Mouse (Mus musculus): Measurements from ENCODE around the gene Cbl. TPM values are rescaled to one million over a fixed set of nuclear protein-coding genes. Genes with fewer than 3 reads are reported as not detected.
A peak's percentile ranks its signal among the peaks of the same experiment; 100 is the strongest.
"Not testable (repeated sequence)": the region's sequence is repeated elsewhere in the genome, so short reads cannot be mapped to it uniquely, and the experiment has no call there.

Cbl gene
- polyA plus RNA-seq, 1 experiment from 2014 or later: 10.9 TPM

DNA sequence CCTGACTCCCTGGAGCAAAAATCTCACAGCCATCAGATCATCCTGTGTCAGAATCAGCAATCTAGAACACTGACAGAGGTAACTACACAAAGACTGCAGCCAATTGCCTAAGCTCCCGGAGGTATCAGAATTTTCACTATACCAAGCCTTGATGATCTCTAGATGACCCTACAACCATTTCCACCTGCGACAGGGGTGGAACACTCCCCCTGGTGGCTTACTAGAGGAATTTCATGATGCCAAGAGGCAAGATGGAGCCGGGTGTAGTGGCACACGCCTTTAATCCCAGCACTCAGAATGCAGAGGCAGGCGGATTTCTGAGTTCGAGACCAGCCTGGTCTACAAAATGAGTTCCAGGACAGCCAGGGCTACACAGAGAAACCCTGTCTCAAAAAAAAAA lies 109.5 kb downstream of the Cbl start:
- H3K36me3 ChIP-seq (ENCODE audit: control insufficient read depth, insufficient read depth, low read length): no peaks in the 10 kb centered on the region
- no peak overlapping the region for H3K27ac ChIP-seq (ENCODE audit: low read length)
- no peaks in the 10 kb centered on the region for H3K9me3 ChIP-seq (ENCODE audit: control insufficient read depth, low read length)
- 78% methylated on average over 6 of the region's 6 CpGs for WGBS
- ATAC-seq: no peak
- H3K4me1 ChIP-seq (ENCODE audit: control insufficient read depth, insufficient read depth, low read length): peaks cover 11% of the 10 kb centered on the region
- no peaks in the 10 kb centered on the region for H3K27me3 ChIP-seq (replicated peaks; ENCODE audit: control insufficient read depth, insufficient read depth, low read length)
- no peak overlapping the region for H3K4me3 ChIP-seq (ENCODE audit: low read length)
- no peak overlapping the region for H3K9ac ChIP-seq (ENCODE audit: low read depth, low read length)
- no peak overlapping the region for H3K4me2 ChIP-seq (ENCODE audit: low read depth, low read length)

DNA sequence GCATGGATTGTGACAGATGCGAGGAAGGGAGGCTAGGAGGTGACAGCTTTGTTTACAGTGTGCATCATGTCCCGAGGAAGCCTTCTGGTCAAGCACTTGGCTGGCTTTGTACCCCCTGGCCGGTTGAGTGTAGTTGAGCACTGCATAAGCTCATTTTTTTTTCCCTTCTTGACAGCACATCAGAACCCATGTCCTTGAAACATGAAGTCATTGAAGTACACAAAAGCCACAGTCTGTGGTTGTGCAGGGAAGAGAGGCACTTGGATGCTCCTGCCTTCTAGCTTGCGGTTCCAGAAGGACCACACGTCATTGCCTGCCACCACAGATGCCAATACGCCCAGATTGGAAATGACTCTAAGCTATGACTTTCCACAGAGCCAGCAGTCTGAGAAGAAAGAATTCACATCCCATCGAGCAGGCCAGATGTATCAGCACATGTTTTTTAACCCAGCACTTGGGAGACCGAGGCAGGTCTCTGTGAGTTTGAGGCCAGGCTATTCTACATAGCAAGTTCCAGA lies 113.8 kb downstream of the Cbl start:
- no peaks in the 10 kb centered on the region for H3K9me3 ChIP-seq (ENCODE audit: control insufficient read depth, low read length)
- no peak overlapping the region for H3K4me2 ChIP-seq (ENCODE audit: low read depth, low read length)
- no peaks in the 10 kb centered on the region for H3K27me3 ChIP-seq (replicated peaks; ENCODE audit: control insufficient read depth, insufficient read depth, low read length)
- ATAC-seq: no peak
- no peak overlapping the region for H3K4me3 ChIP-seq (ENCODE audit: low read length)
- H3K4me1 ChIP-seq (ENCODE audit: control insufficient read depth, insufficient read depth, low read length): no peaks in the 10 kb centered on the region
- 63% methylated on average over 8 of the region's 8 CpGs for WGBS
- H3K36me3 ChIP-seq (ENCODE audit: control insufficient read depth, insufficient read depth, low read length): no peaks in the 10 kb centered on the region
- no peak overlapping the region for H3K9ac ChIP-seq (ENCODE audit: low read depth, low read length)
- H3K27ac ChIP-seq (ENCODE audit: low read length): no peak overlapping the region

DNA sequence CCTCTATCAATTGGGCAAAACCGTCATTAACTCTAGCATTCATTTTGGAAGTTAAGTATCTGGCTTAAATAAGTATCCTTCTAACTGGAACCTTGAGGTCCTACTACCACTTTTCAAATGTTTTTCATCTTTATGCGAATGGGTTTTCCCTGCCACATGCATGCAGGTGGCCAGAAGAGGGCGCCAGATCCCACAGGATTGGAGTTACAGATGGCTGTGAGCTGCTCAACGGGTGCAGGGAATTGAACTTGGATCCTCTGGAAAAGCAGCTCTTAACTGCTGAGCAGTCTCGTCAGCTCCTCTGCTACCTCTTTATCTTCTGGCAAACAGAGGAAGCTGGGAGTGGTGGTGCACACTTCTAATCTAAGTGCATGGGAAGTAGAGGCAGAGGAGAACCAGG lies 114.8 kb downstream of the Cbl start:
- 55% methylated on average over 5 of the region's 5 CpGs for WGBS
- no peak overlapping the region for H3K4me3 ChIP-seq (ENCODE audit: low read length)
- H3K36me3 ChIP-seq (ENCODE audit: control insufficient read depth, insufficient read depth, low read length): no peaks in the 10 kb centered on the region
- no peak overlapping the region for H3K4me2 ChIP-seq (ENCODE audit: low read depth, low read length)
- H3K9me3 ChIP-seq (ENCODE audit: control insufficient read depth, low read length): no peaks in the 10 kb centered on the region
- H3K9ac ChIP-seq (ENCODE audit: low read depth, low read length): no peak overlapping the region
- no peaks in the 10 kb centered on the region; the same call in 1 of the 2 replicates for H3K4me1 ChIP-seq (ENCODE audit: control insufficient read depth, insufficient read depth, low read length)
- no peak overlapping the region for H3K27ac ChIP-seq (ENCODE audit: low read length)
- no peak for ATAC-seq
- H3K27me3 ChIP-seq (replicated peaks; ENCODE audit: control insufficient read depth, insufficient read depth, low read length): no peaks in the 10 kb centered on the region

GRCm38 (mm10) chr9:44116182-44116581 lies 117.7 kb downstream of the Cbl start:
- Histone ChIP-seq H3K4me2 (ENCODE audit: low read depth, low read length) (no peak overlapping the region), H3K9me3 (ENCODE audit: control insufficient read depth, low read length) (no peaks in the 10 kb centered on the region), H3K27me3 (replicated peaks; ENCODE audit: control insufficient read depth, insufficient read depth, low read length) (no peaks in the 10 kb centered on the region), H3K4me1 (ENCODE audit: control insufficient read depth, insufficient read depth, low read length) (no peaks in the 10 kb centered on the region; the same call in 1 of the 2 replicates), H3K4me3 (ENCODE audit: low read length) (no peak overlapping the region), H3K27ac (ENCODE audit: low read length) (no peak overlapping the region), H3K9ac (ENCODE audit: low read depth, low read length) (no peak overlapping the region), H3K36me3 (ENCODE audit: control insufficient read depth, insufficient read depth, low read length) (no peaks in the 10 kb centered on the region)
- no peak for ATAC-seq
- WGBS: 90% methylated on average over 4 of the region's 4 CpGs

DNA sequence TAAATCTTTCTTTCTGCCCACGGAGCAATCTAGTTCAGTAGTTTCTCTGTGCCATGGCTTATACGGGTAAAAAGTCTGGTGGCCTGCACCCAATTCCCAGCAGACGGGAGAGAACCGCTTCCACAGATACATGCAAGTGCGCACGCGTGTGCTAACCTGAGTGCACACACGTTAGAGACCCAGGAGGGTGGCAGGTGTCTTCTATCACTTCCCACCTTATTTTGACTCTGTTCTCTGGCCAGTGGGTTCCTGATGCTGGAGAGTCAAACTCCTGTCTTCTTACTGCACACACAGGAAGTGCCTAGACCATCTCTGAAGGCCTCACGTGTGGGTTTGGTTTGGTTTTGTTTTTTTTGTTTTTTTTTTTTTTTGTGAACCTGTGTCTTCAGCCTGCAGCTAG lies 118.2 kb downstream of the Cbl start:
- H3K9ac ChIP-seq (ENCODE audit: low read depth, low read length): no peak overlapping the region
- H3K27ac ChIP-seq (ENCODE audit: low read length): no peak overlapping the region
- 88% methylated on average over 9 of the region's 9 CpGs for WGBS
- no peak for ATAC-seq
- H3K4me3 ChIP-seq (ENCODE audit: low read length): no peak overlapping the region
- no peak overlapping the region for H3K4me2 ChIP-seq (ENCODE audit: low read depth, low read length)
- H3K27me3 ChIP-seq (replicated peaks; ENCODE audit: control insufficient read depth, insufficient read depth, low read length): no peaks in the 10 kb centered on the region
- H3K9me3 ChIP-seq (ENCODE audit: control insufficient read depth, low read length): no peaks in the 10 kb centered on the region
- H3K4me1 ChIP-seq (ENCODE audit: control insufficient read depth, insufficient read depth, low read length): peaks cover 1% of the 10 kb centered on the region; the same call in 1 of the 2 replicates
- no peaks in the 10 kb centered on the region for H3K36me3 ChIP-seq (ENCODE audit: control insufficient read depth, insufficient read depth, low read length)

DNA sequence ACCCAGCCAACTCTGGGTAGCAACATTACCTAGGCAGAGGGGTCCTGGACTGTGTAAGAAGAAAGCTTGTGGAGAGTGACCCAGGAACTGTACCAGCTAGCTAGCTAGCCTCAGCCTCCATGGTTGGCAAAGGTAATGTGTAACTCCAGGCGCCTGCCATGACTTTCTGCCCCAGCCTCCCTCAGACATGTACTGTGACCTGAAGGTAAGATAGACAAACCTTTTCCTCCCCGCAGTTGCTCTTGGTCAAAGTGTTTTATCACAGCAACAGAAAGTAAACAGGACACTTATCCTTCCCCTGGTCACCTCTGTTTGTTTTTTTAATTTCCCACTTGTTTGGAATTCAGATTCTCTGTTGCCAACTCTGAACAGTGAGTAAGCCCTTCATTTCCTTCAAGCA lies 119.4 kb downstream of the Cbl start:
- H3K9me3 ChIP-seq (ENCODE audit: control insufficient read depth, low read length): no peaks in the 10 kb centered on the region
- H3K4me1 ChIP-seq (ENCODE audit: control insufficient read depth, insufficient read depth, low read length): peaks cover 13% of the 10 kb centered on the region
- no peak overlapping the region for H3K4me2 ChIP-seq (ENCODE audit: low read depth, low read length)
- no peak overlapping the region for H3K9ac ChIP-seq (ENCODE audit: low read depth, low read length)
- H3K27me3 ChIP-seq (replicated peaks; ENCODE audit: control insufficient read depth, insufficient read depth, low read length): no peaks in the 10 kb centered on the region
- H3K36me3 ChIP-seq (ENCODE audit: control insufficient read depth, insufficient read depth, low read length): no peaks in the 10 kb centered on the region
- H3K27ac ChIP-seq (ENCODE audit: low read length): no peak overlapping the region
- no peak for ATAC-seq
- WGBS: 58% methylated on average over 2 of the region's 2 CpGs
- H3K4me3 ChIP-seq (ENCODE audit: low read length): no peak overlapping the region

DNA sequence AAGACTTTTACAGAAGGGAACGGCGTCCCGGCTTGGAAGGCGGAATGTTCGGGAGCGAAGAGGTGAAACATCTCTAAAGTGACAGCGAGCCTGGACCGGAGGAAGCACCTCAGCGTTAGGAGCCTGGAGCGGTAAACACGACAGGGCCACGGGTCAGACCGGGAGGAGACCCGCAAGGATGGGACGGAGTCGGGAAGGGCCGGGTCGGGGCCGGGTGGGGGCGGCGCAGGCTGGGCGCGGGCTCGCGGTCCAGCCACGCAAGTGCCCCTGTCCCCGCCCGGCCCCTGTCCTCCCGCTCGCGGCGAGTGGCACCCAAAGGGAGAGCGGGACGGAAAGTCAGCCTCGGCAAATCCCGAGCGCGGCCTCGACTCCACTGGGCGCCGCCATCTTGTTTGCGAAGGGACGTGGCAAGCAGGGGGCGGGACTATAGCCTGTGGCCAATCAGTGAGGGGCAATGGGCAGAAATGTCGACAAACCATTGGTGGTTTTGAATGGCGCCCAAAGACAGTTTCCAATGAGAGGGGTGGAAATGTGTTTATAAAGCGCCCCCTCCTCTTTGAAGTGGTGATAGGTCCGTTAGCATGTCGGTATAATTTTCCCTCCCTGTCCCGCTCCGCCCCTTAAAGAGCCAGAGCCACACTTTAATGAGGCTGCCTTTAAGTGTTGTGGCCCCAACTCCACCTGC lies 120.6 kb downstream of the Cbl start, which contains the start of the genes Gm49380 and Rnf26:
Gene Gm49380, minus strand, starts transcription at position 396 of the 685 bp plus-strand sequence.
Gene Rnf26, minus strand, starts transcription at position 413 of the 685 bp plus-strand sequence.
- H3K4me2 ChIP-seq (ENCODE audit: low read depth, low read length): peak within 1 kb of the TSS; percentile 50
- under 1% methylated on average over 49 of the region's 51 CpGs for WGBS
- peak within 1 kb of the TSS; percentile 80 for H3K4me3 ChIP-seq (ENCODE audit: low read length)
- H3K9me3 ChIP-seq (ENCODE audit: control insufficient read depth, low read length): no peaks in the 10 kb centered on the region
- H3K27me3 ChIP-seq (replicated peaks; ENCODE audit: control insufficient read depth, insufficient read depth, low read length): no peaks in the 10 kb centered on the region
- peak; percentile 97 for ATAC-seq
- peak within 1 kb of the TSS; percentile 84 for H3K9ac ChIP-seq (ENCODE audit: low read depth, low read length)
- peaks cover 22% of the 10 kb centered on the region for H3K4me1 ChIP-seq (ENCODE audit: control insufficient read depth, insufficient read depth, low read length)
- H3K27ac ChIP-seq (ENCODE audit: low read length): peak within 1 kb of the TSS; percentile 74
- no peaks in the 10 kb centered on the region for H3K36me3 ChIP-seq (ENCODE audit: control insufficient read depth, insufficient read depth, low read length)

GRCm38 (mm10) chr9:44111909-44112308 lies 121.9 kb downstream of the Cbl start:
- H3K9ac ChIP-seq (ENCODE audit: low read depth, low read length); H3K36me3 ChIP-seq (ENCODE audit: control insufficient read depth, insufficient read depth, low read length); H3K9me3 ChIP-seq (ENCODE audit: control insufficient read depth, low read length); H3K27ac ChIP-seq (ENCODE audit: low read length); ATAC-seq; H3K27me3 ChIP-seq (replicated peaks; ENCODE audit: control insufficient read depth, insufficient read depth, low read length): not testable (repeated sequence)
- peaks cover 35% of the 10 kb centered on the region for H3K4me1 ChIP-seq (ENCODE audit: control insufficient read depth, insufficient read depth, low read length)
- H3K4me2 ChIP-seq (ENCODE audit: low read depth, low read length): peak overlapping the region; percentile 50
- peak overlapping the region; percentile 80; the same call in 1 of the 2 replicates for H3K4me3 ChIP-seq (ENCODE audit: low read length)
- WGBS: 47% methylated on average over 10 of the region's 12 CpGs

DNA sequence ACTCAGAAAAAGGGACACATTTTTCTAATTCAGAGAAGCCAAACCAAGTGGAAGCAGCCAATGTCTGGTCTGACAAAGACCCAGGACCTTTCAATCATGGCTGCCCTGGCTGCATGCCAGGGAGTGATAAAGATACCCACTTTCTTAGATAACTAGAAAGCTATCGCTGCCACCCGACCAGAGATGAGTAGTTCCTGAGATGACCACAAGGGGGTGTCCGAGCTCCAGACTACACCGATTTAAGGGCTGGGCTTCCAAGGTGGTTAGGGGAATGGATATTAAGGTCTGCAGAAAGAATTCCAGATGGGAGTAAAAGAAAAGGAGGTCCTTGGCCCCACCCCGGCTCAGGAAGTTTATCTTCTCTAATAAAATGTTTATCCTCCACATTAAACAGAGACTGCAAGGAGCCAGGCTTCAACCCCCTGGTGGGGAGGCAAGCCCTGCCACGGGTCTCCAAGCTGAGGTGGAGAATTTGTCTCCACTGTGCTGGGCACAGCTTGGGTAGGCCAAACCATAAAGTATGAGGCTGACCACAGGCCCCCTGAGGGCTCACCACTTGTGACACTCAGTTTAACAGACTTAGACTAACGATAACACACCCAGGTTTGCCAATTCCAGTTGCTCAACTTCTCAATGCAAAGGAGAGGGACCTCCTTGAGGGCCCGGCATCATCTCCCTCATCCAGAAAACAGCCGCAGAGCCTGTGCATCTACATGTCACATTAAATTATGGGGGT lies 124.3 kb downstream of the Cbl start:
- Histone ChIP-seq H3K27ac (ENCODE audit: low read length) (no peak overlapping the region; the same call in none of the 2 replicates), H3K4me2 (ENCODE audit: low read depth, low read length) (peak overlapping the region; percentile 48), H3K4me3 (ENCODE audit: low read length) (peak overlapping the region; percentile 16), H3K9ac (ENCODE audit: low read depth, low read length) (peak overlapping the region; percentile 55), H3K4me1 (ENCODE audit: control insufficient read depth, insufficient read depth, low read length) (peaks cover 38% of the 10 kb centered on the region), H3K27me3 (replicated peaks; ENCODE audit: control insufficient read depth, insufficient read depth, low read length) (no peaks in the 10 kb centered on the region), H3K9me3 (ENCODE audit: control insufficient read depth, low read length) (no peaks in the 10 kb centered on the region), H3K36me3 (ENCODE audit: control insufficient read depth, insufficient read depth, low read length) (0 out of 2 replicates have a peak, but pooled peaks cover 3% of the 10 kb centered on the region)
- no peak for ATAC-seq
- WGBS: 21% methylated on average over 9 of the region's 9 CpGs
